In genomic region chr16:4602189-4602588, GRCm38 (mm10) we compare ENCODE assay signal across 9 mouse cellular contexts. TPM values are rescaled to one million over a fixed set of nuclear protein-coding genes. Genes with fewer than 3 reads are reported as not detected.
A peak's percentile ranks its signal among the peaks of the same experiment; 100 is the strongest.
DNase-seq lines count a peak whose midpoint lies in the region; ATAC-seq and TF ChIP-seq lines count a peak whose summit lies in the region.
"Had no signal": no experiment of that assay in that cellular context is flagged by ENCODE, and none has a peak within 500 bp of the region (broad histone marks: within the 10 kb centered on the region; RNA-seq: fewer than 3 reads in every experiment).

No protein-coding gene starts in this region.

- H3K27me3 ChIP-seq in lung, embryonic 14.5 days (ENCODE audit: insufficient read depth, low read length) = no peaks in the 10 kb centered on the region
- H3K27me3 ChIP-seq in embryonic facial prominence, embryonic 15.5 days = no peaks in the 10 kb centered on the region

- H3K9me3 ChIP-seq in lung, embryonic 14.5 days (ENCODE audit: low read depth, low read length) = no peaks in the 10 kb centered on the region
- H3K9me3 ChIP-seq in embryonic facial prominence, embryonic 15.5 days (replicated peaks) = no peaks in the 10 kb centered on the region

- no peak for DNase-seq in lung, embryonic 14.5 days
- no peak for DNase-seq in lung, postnatal 10 days
- peak; percentile 97 for DNase-seq in kidney, adult 9 months
- DNase-seq in mesoderm, embryonic 11.5 days (ENCODE audit: low read depth, low spot score) = peak; percentile 54
- DNase-seq in adipocyte (ENCODE audit: low spot score) = no peak
- DNase-seq: cerebellum, postnatal 36 days; thymus, adult 18-20 months had no signal

- peaks cover 55% of the 10 kb centered on the region for H3K4me1 ChIP-seq in lung, embryonic 14.5 days (ENCODE audit: insufficient read depth)
- H3K4me1 ChIP-seq in embryonic facial prominence, embryonic 15.5 days = peaks cover 96% of the 10 kb centered on the region

- no peak overlapping the region for H3K4me3 ChIP-seq in lung, embryonic 14.5 days (ENCODE audit: low read depth, low read length)
- H3K4me3 ChIP-seq in embryonic facial prominence, embryonic 15.5 days (replicated peaks) = no peak overlapping the region

- ATAC-seq in lung, embryonic 14.5 days (ENCODE audit: insufficient read depth) = no peak
- ATAC-seq in embryonic facial prominence, embryonic 15.5 days (ENCODE audit: insufficient number of reproducible peaks, low FRiP score, low TSS enrichment, low read depth) = no peak
- no peak for ATAC-seq in monocyte, adult 5-6 weeks (replicated peaks; ENCODE audit: insufficient number of reproducible peaks, low FRiP score, low TSS enrichment, poor library complexity, severe bottlenecking)

- peak overlapping the region; percentile 11; the same call in 1 of the 2 replicates for H3K9ac ChIP-seq in lung, embryonic 14.5 days
- H3K9ac ChIP-seq in embryonic facial prominence, embryonic 15.5 days = no peak overlapping the region

- no peaks in the 10 kb centered on the region; the same call in 1 of the 2 replicates for H3K36me3 ChIP-seq in lung, embryonic 14.5 days (ENCODE audit: insufficient read depth)
- H3K36me3 ChIP-seq in embryonic facial prominence, embryonic 15.5 days = no peaks in the 10 kb centered on the region; the same call in 1 of the 2 replicates

- H3K27ac ChIP-seq in lung, embryonic 14.5 days (ENCODE audit: low read depth) = peak overlapping the region; percentile 90
- H3K27ac ChIP-seq in embryonic facial prominence, embryonic 15.5 days (replicated peaks) = peak overlapping the region; percentile 24; the same call in 1 of the 2 replicates

- TF ChIP-seq CTCF in lung, embryonic 14.5 days (IDR thresholded peaks at IDR 0.05; ENCODE audit: low read depth) = no peak

- 0 out of 2 replicates have a peak overlapping the region, but pooled peaks have one; percentile 3 for H3K4me2 ChIP-seq in lung, embryonic 14.5 days
- H3K4me2 ChIP-seq in embryonic facial prominence, embryonic 15.5 days (replicated peaks) = no peak overlapping the region

- WGBS in lung, embryonic 14.5 days = 11% methylated on average over 3 of the region's 3 CpGs
- 25% methylated on average over 3 of the region's 3 CpGs for WGBS in embryonic facial prominence, embryonic 15.5 days

RNA-seq across cellular contexts. Expression of gene Glis2, which starts 7.7 kb away (rescaled TPM):
- polyA plus RNA-seq in lung, embryonic 14.5 days (2014; fragmentation: Nextera tagmentation; extraction: Ambion mirVana) = 24.4 and 29.2 TPM in 2 replicates
- polyA plus RNA-seq in embryonic facial prominence, embryonic 15.5 days (2015; fragmentation: Nextera tagmentation; extraction: Ambion mirVana) = 33.2 and 33.4 TPM in 2 replicates
- total RNA-seq in monocyte, adult 5-6 weeks (2017) = 0.19 to 0.76 TPM (median 0.64 TPM) in 3 replicates

RNA-seq across cellular contexts. Expression of gene Pam16, which starts 22.6 kb away (rescaled TPM):
- polyA plus RNA-seq in lung, embryonic 14.5 days (2014; fragmentation: Nextera tagmentation; extraction: Ambion mirVana) = 81.9 and 86.3 TPM in 2 replicates
- polyA plus RNA-seq in embryonic facial prominence, embryonic 15.5 days (2015; fragmentation: Nextera tagmentation; extraction: Ambion mirVana) = 83.4 and 107 TPM in 2 replicates
- 5.1 to 18.7 TPM (median 14.8 TPM) in 3 replicates for total RNA-seq in monocyte, adult 5-6 weeks (2017)

RNA-seq across cellular contexts. Expression of gene Vasn, which starts 37.6 kb away (rescaled TPM):
- polyA plus RNA-seq in lung, embryonic 14.5 days (2014; fragmentation: Nextera tagmentation; extraction: Ambion mirVana) = 23.1 and 23.5 TPM in 2 replicates
- 33.7 and 36.8 TPM in 2 replicates for polyA plus RNA-seq in embryonic facial prominence, embryonic 15.5 days (2015; fragmentation: Nextera tagmentation; extraction: Ambion mirVana)
- total RNA-seq in monocyte, adult 5-6 weeks (2017) = 0.19 to 0.43 TPM (median 0.39 TPM) in 3 replicates

RNA-seq across cellular contexts. Expression of gene Dnaja3, which starts 37.6 kb away (rescaled TPM):
- polyA plus RNA-seq in lung, embryonic 14.5 days (2014; fragmentation: Nextera tagmentation; extraction: Ambion mirVana) = 58.7 and 59.3 TPM in 2 replicates
- polyA plus RNA-seq in embryonic facial prominence, embryonic 15.5 days (2015; fragmentation: Nextera tagmentation; extraction: Ambion mirVana) = 61.2 and 62.6 TPM in 2 replicates
- total RNA-seq in monocyte, adult 5-6 weeks (2017) = 25.9 to 34.1 TPM (median 26.3 TPM) in 3 replicates

RNA-seq across cellular contexts. Expression of gene Tfap4, which starts 42.5 kb away (rescaled TPM):
- 23.0 and 24.1 TPM in 2 replicates for polyA plus RNA-seq in lung, embryonic 14.5 days (2014; fragmentation: Nextera tagmentation; extraction: Ambion mirVana)
- 23.6 and 24.5 TPM in 2 replicates for polyA plus RNA-seq in embryonic facial prominence, embryonic 15.5 days (2015; fragmentation: Nextera tagmentation; extraction: Ambion mirVana)
- total RNA-seq in monocyte, adult 5-6 weeks (2017) = 2.7 to 14.0 TPM (median 4.0 TPM) in 3 replicates

Comparison
In these comparisons a context has a peak if more than half of its experiments do, and no peak if none do; other contexts are left out.
1. DNase-seq: peak in kidney, adult 9 months (single experiment) and mesoderm, embryonic 11.5 days (single experiment); none in lung, embryonic 14.5 days (single experiment), lung, postnatal 10 days (single experiment) and adipocyte (single experiment).